Mouse (Mus musculus): Measurements from ENCODE around the gene Filip1. TPM values are rescaled to one million over a fixed set of nuclear protein-coding genes. Genes with fewer than 3 reads are reported as not detected.

Gene Filip1
- total and polyA plus RNA-seq, 3 experiments = not detected

DNA sequence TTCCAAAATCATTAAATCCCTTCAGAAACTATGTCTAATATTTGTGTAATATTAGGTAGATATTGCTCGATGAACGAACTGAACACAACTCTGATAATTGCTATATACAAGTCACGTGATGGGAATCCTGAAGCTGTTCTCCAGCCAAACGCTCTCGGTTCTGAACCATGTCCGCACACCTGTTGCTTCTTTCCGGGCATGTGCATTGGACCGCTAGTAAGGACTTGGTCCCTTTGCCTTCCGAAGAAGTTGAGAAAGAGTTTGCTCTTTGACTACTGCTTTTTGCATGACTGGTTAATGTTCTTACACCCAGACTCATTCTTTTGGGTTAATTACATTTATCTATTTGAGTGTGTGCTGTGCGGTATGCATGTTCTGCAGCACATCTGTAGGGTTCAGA, 207.2 kb downstream of the Filip1 start:
- H3K27me3 ChIP-seq (ENCODE audit: control insufficient read depth in 1 of 2, insufficient read depth in 2 of 2, low read length in 2 of 2) = no peaks in the 10 kb centered on the region; a peak in 1 of 4 replicates
- no peak overlapping the region for H3K4me3 ChIP-seq (ENCODE audit: control insufficient read depth in 1 of 2, insufficient read depth in 1 of 2, low read depth in 2 of 2, low read length in 2 of 2)
- peaks cover 0 to 21% of the 10 kb centered on the region in 2 experiments; a peak in 2 of 4 replicates for H3K36me3 ChIP-seq (ENCODE audit: control insufficient read depth in 1 of 2, insufficient read depth in 2 of 2, low read length in 2 of 2)
- no peak overlapping the region for H3K27ac ChIP-seq (ENCODE audit: control insufficient read depth, low read depth, low read length)
- no peaks in the 10 kb centered on the region for H3K79me2 ChIP-seq (ENCODE audit: control insufficient read depth, insufficient read depth, low read length, poor library complexity)
- TF ChIP-seq CTCF (IDR thresholded peaks at IDR 0.05 in 2 of 3, conservative IDR thresholded peaks at IDR 0.05 in 1 of 3; ENCODE audit: control insufficient read depth in 1 of 3, insufficient read depth in 1 of 3, low read depth in 2 of 3, low read length in 3 of 3, poor library complexity in 1 of 3, severe bottlenecking in 1 of 3) (no peak), POLR2AphosphoS2 (IDR thresholded peaks at IDR 0.05; ENCODE audit: low read length) (no peak), NRF1 (IDR thresholded peaks at IDR 0.05; ENCODE audit: insufficient read depth, low read depth, low read length, poor library complexity, severe bottlenecking) (no peak), CHD1 (IDR thresholded peaks at IDR 0.05; ENCODE audit: low read depth, low read length) (no peak), E2F4 (IDR thresholded peaks at IDR 0.05; ENCODE audit: borderline replicate concordance, low read depth, low read length) (no peak), ZNF384 (IDR thresholded peaks at IDR 0.05; ENCODE audit: low read depth, low read length) (no peak), USF2 (IDR thresholded peaks at IDR 0.05; ENCODE audit: borderline replicate concordance in 1 of 2, insufficient read depth in 1 of 2, low read depth in 1 of 2, low read length in 2 of 2) (no peak), ETS1 (IDR thresholded peaks at IDR 0.05; ENCODE audit: low read depth, low read length) (no peak)
- DNase-seq (ENCODE audit: low read depth, low spot score) = no peak
- H3K9me3 ChIP-seq (replicated peaks; ENCODE audit: insufficient read depth, low read length) = no peaks in the 10 kb centered on the region
- H3K9ac ChIP-seq (ENCODE audit: control insufficient read depth, low read depth, low read length, poor library complexity, severe bottlenecking) = no peak overlapping the region
- H3K4me1 ChIP-seq (ENCODE audit: control insufficient read depth in 1 of 2, insufficient read depth in 2 of 2, low read length in 2 of 2) = peaks cover 3 to 11% of the 10 kb centered on the region in 2 experiments

GRCm38 (mm10) chr9:79796461-79797135, 216.1 kb downstream of the Filip1 start:
- Histone ChIP-seq H3K36me3 (ENCODE audit: control insufficient read depth in 1 of 2, insufficient read depth in 2 of 2, low read length in 2 of 2) (peaks cover 0 to 18% of the 10 kb centered on the region in 2 experiments; a peak in 2 of 4 replicates), H3K9ac (ENCODE audit: control insufficient read depth, low read depth, low read length, poor library complexity, severe bottlenecking) (no peak overlapping the region), H3K9me3 (replicated peaks; ENCODE audit: insufficient read depth, low read length) (no peaks in the 10 kb centered on the region), H3K79me2 (ENCODE audit: control insufficient read depth, insufficient read depth, low read length, poor library complexity) (peaks cover 14% of the 10 kb centered on the region), H3K4me3 (ENCODE audit: control insufficient read depth in 1 of 2, insufficient read depth in 1 of 2, low read depth in 2 of 2, low read length in 2 of 2) (no peak overlapping the region), H3K27ac (ENCODE audit: control insufficient read depth, low read depth, low read length) (no peak overlapping the region), H3K27me3 (ENCODE audit: control insufficient read depth in 1 of 2, insufficient read depth in 2 of 2, low read length in 2 of 2) (no peaks in the 10 kb centered on the region), H3K4me1 (ENCODE audit: control insufficient read depth in 1 of 2, insufficient read depth in 2 of 2, low read length in 2 of 2) (peaks cover 7% of the 10 kb centered on the region in 2 experiments)
- DNase-seq (ENCODE audit: low read depth, low spot score) = no peak
- no peak for TF ChIP-seq ZC3H11A (IDR thresholded peaks at IDR 0.05; ENCODE audit: low read depth, low read length)
- no peak for TF ChIP-seq POLR2A (IDR thresholded peaks at IDR 0.05; ENCODE audit: control insufficient read depth in 1 of 2, insufficient read depth in 1 of 2, low read depth in 1 of 2, low read length in 2 of 2, poor library complexity in 1 of 2)

- Histone ChIP-seq H3K27ac (ENCODE audit: control insufficient read depth, low read depth, low read length) (peak overlapping the region; percentile 61), H3K4me3 (ENCODE audit: control insufficient read depth in 1 of 2, insufficient read depth in 1 of 2, low read depth in 2 of 2, low read length in 2 of 2) (peak overlapping the region in 1 of 2 experiments; percentile 97; a peak in 2 of 4 replicates), H3K9me3 (replicated peaks; ENCODE audit: insufficient read depth, low read length) (no peaks in the 10 kb centered on the region), H3K27me3 (ENCODE audit: control insufficient read depth in 1 of 2, insufficient read depth in 2 of 2, low read length in 2 of 2) (no peaks in the 10 kb centered on the region), H3K9ac (ENCODE audit: control insufficient read depth, low read depth, low read length, poor library complexity, severe bottlenecking) (peak overlapping the region; percentile 40), H3K36me3 (ENCODE audit: control insufficient read depth in 1 of 2, insufficient read depth in 2 of 2, low read length in 2 of 2) (peaks cover 0 to 30% of the 10 kb centered on the region in 2 experiments; a peak in 2 of 4 replicates), H3K4me1 (ENCODE audit: control insufficient read depth in 1 of 2, insufficient read depth in 2 of 2, low read length in 2 of 2) (peaks cover 9 to 10% of the 10 kb centered on the region in 2 experiments), H3K79me2 (ENCODE audit: control insufficient read depth, insufficient read depth, low read length, poor library complexity) (peaks cover 23% of the 10 kb centered on the region)
- peak; percentile 72 for DNase-seq (ENCODE audit: low read depth, low spot score)
- TF ChIP-seq TCF12 (IDR thresholded peaks at IDR 0.05; ENCODE audit: low read depth, low read length) (peak; percentile 37; the same call in 1 of the 2 replicates), ZC3H11A (IDR thresholded peaks at IDR 0.05; ENCODE audit: low read depth, low read length) (no peak), GATA1 (IDR thresholded peaks at IDR 0.05; ENCODE audit: low read depth, low read length) (peak; percentile 13; the same call in 1 of the 2 replicates), TBP (IDR thresholded peaks at IDR 0.05; ENCODE audit: low read depth, low read length) (peak; percentile 62), POLR2A (IDR thresholded peaks at IDR 0.05; ENCODE audit: control insufficient read depth in 1 of 2, insufficient read depth in 1 of 2, low read depth in 1 of 2, low read length in 2 of 2, poor library complexity in 1 of 2) (peak in 1 of 2 experiments; percentile 46; a peak in 2 of 4 replicates), NELFE (IDR thresholded peaks at IDR 0.05; ENCODE audit: low read depth, low read length) (peak; percentile 33; the same call in 1 of the 2 replicates), HCFC1 (IDR thresholded peaks at IDR 0.05; ENCODE audit: low read depth, low read length) (peak; percentile 46; the same call in 1 of the 2 replicates), GABPA (IDR thresholded peaks at IDR 0.05; ENCODE audit: low read depth, low read length) (no peak), ELF1 (IDR thresholded peaks at IDR 0.05; ENCODE audit: low read depth, low read length) (peak; percentile 73), EP300 (IDR thresholded peaks at IDR 0.05; ENCODE audit: low read depth in 1 of 2, low read length in 2 of 2) (peak in 1 of 2 experiments; percentile 23; a peak in 1 of 4 replicates), CHD2 (IDR thresholded peaks at IDR 0.05; ENCODE audit: low read length) (no peak), POLR2AphosphoS2 (IDR thresholded peaks at IDR 0.05; ENCODE audit: low read length) (no peak)
These were observed 217.6 kb downstream of the Filip1 start for GRCm38 (mm10) chr9:79795076-79795475.

Measured in MEL (cell line).